Mouse (Mus musculus) splenic B cell, adult 2 months (primary cell): ENCODE results near the gene Zfp382.
A peak's percentile ranks its signal among the peaks of the same experiment; 100 is the strongest.

Source experiments
- DNase-seq: peaks from one replicate; pipeline ENCODE4 v3.0.0-alpha.2; 2011; ENCODE audit warnings: low read depth, low spot score
- H3K27me3 ChIP-seq: 2 replicates; pipeline ENCODE4 v1.6.1; 2012; ENCODE audit warnings: mild to moderate bottlenecking, low read length, moderate library complexity, mixed read lengths; ENCODE audit not compliant: control insufficient read depth, poor library complexity, insufficient read depth, severe bottlenecking
- H3K36me3 ChIP-seq: 2 replicates; pipeline ENCODE4 v1.6.1; 2012; ENCODE audit warnings: mild to moderate bottlenecking, low read length, moderate library complexity, mixed read lengths; ENCODE audit not compliant: control insufficient read depth, poor library complexity, insufficient read depth, severe bottlenecking

Gene Zfp382

GRCm38 (mm10) chr7:30121308-30122187 is at the start of gene Zfp382:
Zfp382 (plus strand) TSS chr7:30121942.
- DNase-seq: peak; percentile 92
- Histone ChIP-seq H3K27me3 (no peaks in the 10 kb centered on the region), H3K36me3 (peaks cover 2% of the 10 kb centered on the region; the same call in 1 of the 2 replicates)

- DNase-seq: peak; percentile 90
- peaks cover under 1% of the 10 kb centered on the region; the same call in 1 of the 2 replicates for H3K36me3 ChIP-seq
- no peaks in the 10 kb centered on the region for H3K27me3 ChIP-seq
Observed at GRCm38 (mm10) chr7:30072146-30073028, 49.4 kb upstream of the Zfp382 start, which contains the start of gene Zfp82. Zfp82 (minus strand) TSS chr7:30072900.

GRCm38 (mm10) chr7:30086524-30086923 is 35.2 kb upstream of the Zfp382 start:
- no peaks in the 10 kb centered on the region for H3K27me3 ChIP-seq
- no peak for DNase-seq
- H3K36me3 ChIP-seq: 0 out of 2 replicates have a peak, but pooled peaks cover 1% of the 10 kb centered on the region

GRCm38 (mm10) chr7:30089405-30089804 is 32.3 kb upstream of the Zfp382 start:
- DNase-seq: no peak
- H3K36me3 ChIP-seq: 0 out of 2 replicates have a peak, but pooled peaks cover 1% of the 10 kb centered on the region
- no peaks in the 10 kb centered on the region for H3K27me3 ChIP-seq

GRCm38 (mm10) chr7:30090092-30090969 is 31.4 kb upstream of the Zfp382 start, which contains the start of the genes Gm26920 and Zfp566:
Gm26920 (minus strand) TSS chr7:30090410.
Zfp566 (minus strand) TSS chr7:30090527.
- Histone ChIP-seq H3K36me3 (no peaks in the 10 kb centered on the region; the same call in 1 of the 2 replicates), H3K27me3 (no peaks in the 10 kb centered on the region)
- peak; percentile 98 for DNase-seq

- Histone ChIP-seq H3K27me3 (no peaks in the 10 kb centered on the region), H3K36me3 (no peaks in the 10 kb centered on the region; the same call in 1 of the 2 replicates)
- peak; percentile 71 for DNase-seq
Observed at GRCm38 (mm10) chr7:30090970-30091585, 30.7 kb upstream of the Zfp382 start.

- H3K36me3 ChIP-seq: no peaks in the 10 kb centered on the region; the same call in 1 of the 2 replicates
- DNase-seq: no peak
- H3K27me3 ChIP-seq: no peaks in the 10 kb centered on the region
Observed at GRCm38 (mm10) chr7:30092666-30093065, 29.1 kb upstream of the Zfp382 start.

GRCm38 (mm10) chr7:30093918-30094415 is 27.8 kb upstream of the Zfp382 start:
- no peak for DNase-seq
- no peaks in the 10 kb centered on the region; the same call in 1 of the 2 replicates for H3K36me3 ChIP-seq
- H3K27me3 ChIP-seq: no peaks in the 10 kb centered on the region

- no peaks in the 10 kb centered on the region for H3K27me3 ChIP-seq
- no peaks in the 10 kb centered on the region; the same call in 1 of the 2 replicates for H3K36me3 ChIP-seq
- peak; percentile 90 for DNase-seq
Observed at GRCm38 (mm10) chr7:30094646-30095429, 26.9 kb upstream of the Zfp382 start, which contains the start of gene Zfp260. Zfp260 (plus strand) TSS chr7:30094777.

GRCm38 (mm10) chr7:30095551-30096125 is 26.1 kb upstream of the Zfp382 start:
- H3K36me3 ChIP-seq: peaks cover 2% of the 10 kb centered on the region; the same call in 1 of the 2 replicates
- no peaks in the 10 kb centered on the region for H3K27me3 ChIP-seq
- peak; percentile 20 for DNase-seq

- peak; percentile 51 for DNase-seq
- Histone ChIP-seq H3K27me3 (no peaks in the 10 kb centered on the region), H3K36me3 (peaks cover 3% of the 10 kb centered on the region)
Observed at GRCm38 (mm10) chr7:30099297-30099696, 22.4 kb upstream of the Zfp382 start.

- DNase-seq: no peak
- H3K27me3 ChIP-seq: no peaks in the 10 kb centered on the region
- no peaks in the 10 kb centered on the region for H3K36me3 ChIP-seq
Observed at GRCm38 (mm10) chr7:30116076-30116475, 5.7 kb upstream of the Zfp382 start.
